Mouse (Mus musculus) intestine, postnatal 0 days (tissue): ENCODE data around the gene Sh3d19. TPM values are rescaled to one million over a fixed set of nuclear protein-coding genes. Genes with fewer than 3 reads are reported as not detected.

Source experiments
- ATAC-seq: fragments of 200-750 bp; cut with Nextera tagmentation; 2 replicates; pipeline ENCODE4 v1.8.0; 2017; ENCODE audit warnings: mild to moderate bottlenecking, moderate TSS enrichment, moderate library complexity
- H3K27ac ChIP-seq: fragments of 300-500 bp; sonication (generic); 2 replicates; pipeline ENCODE4 v1.5.1; 2014; ENCODE audit warnings: mild to moderate bottlenecking, low read depth, low read length, moderate library complexity
- H3K27me3 ChIP-seq: fragments of 300-500 bp; sonication (generic); replicated peaks from 2 replicates; pipeline ENCODE4 v1.6.1; 2014; ENCODE audit warnings: low read length, mixed read lengths; ENCODE audit not compliant: control insufficient read depth, insufficient read depth
- H3K36me3 ChIP-seq: fragments of 300-500 bp; sonication (generic); 2 replicates; pipeline ENCODE4 v1.6.1; 2014; ENCODE audit warnings: mild to moderate bottlenecking, moderate library complexity; ENCODE audit not compliant: control insufficient read depth, insufficient read depth
- H3K4me1 ChIP-seq: fragments of 300-500 bp; sonication (generic); replicated peaks from 2 replicates; pipeline ENCODE4 v1.6.1; 2014; ENCODE audit warnings: antibody characterized with exemption, low read length, mixed read lengths; ENCODE audit not compliant: control insufficient read depth, insufficient read depth
- H3K4me2 ChIP-seq: fragments of 300-500 bp; sonication (generic); replicated peaks from 2 replicates; pipeline ENCODE4 v1.6.1; 2014; ENCODE audit warnings: low read depth, mild to moderate bottlenecking, moderate library complexity
- H3K4me3 ChIP-seq: fragments of 300-500 bp; sonication (generic); 2 replicates; pipeline ENCODE4 v1.5.1; 2014; ENCODE audit warnings: low read depth, low read length
- H3K9ac ChIP-seq: fragments of 300-500 bp; sonication (generic); 2 replicates; pipeline ENCODE4 v1.6.1; 2014; ENCODE audit warnings: mild to moderate bottlenecking, low read depth, low read length
- H3K9me3 ChIP-seq: fragments of 300-500 bp; sonication (generic); 2 replicates; pipeline ENCODE4 v1.6.1; 2016; ENCODE audit warnings: mixed run types; ENCODE audit not compliant: control insufficient read depth
- CTCF ChIP-seq: sonication (generic); IDR thresholded peaks from 2 replicates; pipeline ENCODE4 v1.5.1; 2016; ENCODE audit warnings: low read depth, mild to moderate bottlenecking, control low read depth, antibody characterized with exemption, moderate library complexity
- WGBS: fragments of 180-500 bp; shearing (Covaris S2); extraction: QIAGEN DNeasy Blood & Tissue Kit; methylation state at CpG from one replicate; pipeline ENCODE4 v1.1.7; 2014; 5-methylcytosine and 5-hydroxymethylcytosine counted together
- polyA plus RNA-seq: library from polyadenylated mRNA; unstranded; fragments of >200 nt; fragmentation: Nextera tagmentation; extraction: Ambion mirVana; gene quantifications from 2 replicates; pipeline ENCODE4 v1.2.1, GENCODE M21; 2015

Gene Sh3d19
- polyA plus RNA-seq, 1 experiment from 2014 or later = 37.4 TPM

- no peaks in the 10 kb centered on the region for H3K4me1 ChIP-seq
- no peaks in the 10 kb centered on the region for H3K27me3 ChIP-seq
- H3K4me2 ChIP-seq = no peak overlapping the region; the same call in 1 of the 2 replicates
- 58% methylated on average over 8 of the region's 8 CpGs for WGBS
- peaks cover 3% of the 10 kb centered on the region; the same call in 1 of the 2 replicates for H3K36me3 ChIP-seq
- no peak for TF ChIP-seq CTCF
- H3K9me3 ChIP-seq = no peaks in the 10 kb centered on the region
- no peak overlapping the region for H3K4me3 ChIP-seq
- H3K9ac ChIP-seq = no peak overlapping the region
- no peak overlapping the region for H3K27ac ChIP-seq
- no peak for ATAC-seq
Measured at GRCm38 (mm10) chr3:86017484-86017883, 46.6 kb downstream of the Sh3d19 start.

- 69% methylated on average over 16 of the region's 16 CpGs for WGBS
- no peak overlapping the region for H3K27ac ChIP-seq
- no peak for TF ChIP-seq CTCF
- no peak overlapping the region for H3K4me3 ChIP-seq
- H3K36me3 ChIP-seq = peaks cover 3% of the 10 kb centered on the region; the same call in 1 of the 2 replicates
- H3K27me3 ChIP-seq = no peaks in the 10 kb centered on the region
- no peaks in the 10 kb centered on the region for H3K9me3 ChIP-seq
- H3K4me2 ChIP-seq = no peak overlapping the region
- no peak overlapping the region for H3K9ac ChIP-seq
- no peak for ATAC-seq
- H3K4me1 ChIP-seq = no peaks in the 10 kb centered on the region
Measured at GRCm38 (mm10) chr3:86020921-86021650, 50.2 kb downstream of the Sh3d19 start.

- Histone ChIP-seq H3K27ac (no peak overlapping the region), H3K36me3 (peaks cover 3% of the 10 kb centered on the region; the same call in 1 of the 2 replicates), H3K9me3 (no peaks in the 10 kb centered on the region), H3K4me2 (no peak overlapping the region), H3K9ac (no peak overlapping the region), H3K27me3 (no peaks in the 10 kb centered on the region), H3K4me1 (no peaks in the 10 kb centered on the region), H3K4me3 (no peak overlapping the region)
- ATAC-seq = no peak
- 91% methylated on average over 4 of the region's 4 CpGs for WGBS
- no peak for TF ChIP-seq CTCF
Measured at GRCm38 (mm10) chr3:86021651-86022050, 50.7 kb downstream of the Sh3d19 start.

- no peak; the same call in 1 of the 2 replicates for ATAC-seq
- WGBS = 78% methylated on average over 12 of the region's 12 CpGs
- Histone ChIP-seq H3K27ac (no peak overlapping the region), H3K4me2 (no peak overlapping the region), H3K27me3 (no peaks in the 10 kb centered on the region), H3K36me3 (peaks cover 4% of the 10 kb centered on the region; the same call in 1 of the 2 replicates), H3K4me1 (no peaks in the 10 kb centered on the region), H3K4me3 (no peak overlapping the region), H3K9me3 (no peaks in the 10 kb centered on the region), H3K9ac (no peak overlapping the region)
- TF ChIP-seq CTCF = no peak
Measured at GRCm38 (mm10) chr3:86024065-86024795, 53.3 kb downstream of the Sh3d19 start.

- WGBS = 93% methylated on average over 20 of the region's 20 CpGs
- H3K9ac ChIP-seq = no peak overlapping the region
- no peak overlapping the region for H3K27ac ChIP-seq
- no peaks in the 10 kb centered on the region for H3K9me3 ChIP-seq
- H3K4me1 ChIP-seq = no peaks in the 10 kb centered on the region
- ATAC-seq = no peak
- no peak for TF ChIP-seq CTCF
- H3K27me3 ChIP-seq = no peaks in the 10 kb centered on the region
- H3K36me3 ChIP-seq = peaks cover 4% of the 10 kb centered on the region; the same call in 1 of the 2 replicates
- no peak overlapping the region for H3K4me3 ChIP-seq
- no peak overlapping the region for H3K4me2 ChIP-seq
Measured at GRCm38 (mm10) chr3:86025341-86026137, 54.6 kb downstream of the Sh3d19 start.
